Mouse (Mus musculus): Measurements from ENCODE around the gene Dennd2a. TPM values are rescaled to one million over a fixed set of nuclear protein-coding genes. Genes with fewer than 3 reads are reported as not detected.

Gene Dennd2a
- 1.4 TPM for polyA plus RNA-seq (2014; fragmentation: Illumina TruSeq; extraction: RNeasy Lipid Tissue Mini Kit (QIAGEN cat#74804); ENCODE audit: low read depth, low replicate concordance)

DNA sequence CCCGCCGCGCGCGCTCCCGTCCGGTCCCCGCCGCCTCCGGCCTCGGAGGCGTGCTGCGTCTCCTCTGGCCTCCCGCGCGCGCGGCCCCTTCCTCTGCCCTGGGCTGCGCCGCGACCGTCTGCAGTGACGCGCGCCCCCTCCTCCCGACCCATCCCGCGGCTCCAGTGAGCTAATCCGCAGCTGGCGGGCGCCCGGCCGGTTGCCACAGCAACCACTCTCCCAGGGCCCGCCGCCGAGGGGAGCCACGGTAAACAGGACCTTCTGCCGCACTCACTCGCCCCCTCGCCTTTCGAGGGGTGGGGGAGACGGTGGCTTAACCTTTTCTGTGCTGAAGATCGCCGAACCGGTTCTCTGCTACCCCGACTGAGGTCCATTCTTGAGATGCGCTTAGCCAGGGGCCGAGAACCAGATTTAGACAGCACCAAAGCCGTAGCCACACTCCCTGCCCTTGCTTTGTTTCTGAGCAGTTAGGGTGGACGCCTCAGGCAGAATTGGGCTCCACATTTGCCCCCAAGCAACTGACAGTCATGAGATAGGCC is at the start of gene Dennd2a:
Gene Dennd2a (minus strand): TSS at position 145 of the 539 bp plus-strand sequence.

DNA sequence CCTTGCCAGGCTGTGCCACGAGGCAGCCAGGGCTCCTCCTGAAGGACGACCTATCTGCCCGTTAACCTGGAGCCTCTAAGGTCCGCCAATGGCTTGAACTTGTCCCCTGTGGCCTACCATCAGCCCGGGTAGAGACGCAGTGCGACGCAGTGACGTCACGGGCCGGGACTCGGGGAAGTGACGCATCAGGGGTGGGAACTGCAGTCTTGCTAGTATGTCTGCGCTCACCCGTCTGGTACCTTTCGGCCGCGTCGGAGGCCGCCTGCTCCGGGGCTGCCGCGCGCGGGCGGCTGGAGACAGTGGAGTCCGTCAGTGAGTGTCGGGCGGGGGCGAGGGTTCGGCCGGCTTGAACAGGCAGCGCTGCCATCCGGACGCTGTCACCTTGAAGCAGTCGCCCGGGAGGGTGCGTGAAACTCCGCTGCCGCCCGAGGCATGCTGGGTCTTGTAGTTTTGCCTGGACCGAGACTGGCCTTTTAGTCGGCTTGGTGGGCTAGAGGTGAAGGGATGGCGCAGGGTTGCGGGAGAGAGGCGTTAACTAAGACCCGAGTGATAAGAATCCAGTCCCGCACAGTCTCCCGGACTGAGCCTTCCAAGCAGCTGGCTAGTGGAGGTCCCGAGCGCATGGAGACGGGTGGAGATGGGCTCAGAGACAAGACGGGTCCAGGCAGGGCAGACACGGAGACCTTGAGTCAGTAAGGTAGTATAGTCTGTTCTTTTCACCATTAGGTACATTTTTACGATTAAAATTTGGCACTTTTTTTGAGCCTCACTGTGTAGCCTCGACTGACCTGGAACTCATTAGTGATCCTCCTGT is 34.9 kb upstream of the Dennd2a start, which contains the start of gene Ndufb2:
Gene Ndufb2 (plus strand): TSS at position 174 of the 814 bp plus-strand sequence.

GRCm38 (mm10) chr6:39585517-39585916 is 27.9 kb upstream of the Dennd2a start, which contains the start of gene Gm42420:
Gm42420 (plus strand) TSS chr6:39585753.

GRCm38 (mm10) chr6:39573791-39574554 is 16.3 kb upstream of the Dennd2a start, which contains the start of gene Adck2:
Adck2 (plus strand) TSS chr6:39573873.

GRCm38 (mm10) chr6:39419851-39420721 is 137.6 kb downstream of the Dennd2a start, which contains the start of gene Mkrn1:
Mkrn1 (minus strand) TSS chr6:39420462.

Other genes starting within 250 kb of the Dennd2a start
- gene Slc37a3, start 180.2 kb downstream of the Dennd2a start, polyA plus RNA-seq (2014; fragmentation: Illumina TruSeq; extraction: RNeasy Lipid Tissue Mini Kit (QIAGEN cat#74804); ENCODE audit: low read depth, low replicate concordance): 25.4 TPM
- not detected for gene Rab19, start 176.7 kb downstream of the Dennd2a start, polyA plus RNA-seq (2014; fragmentation: Illumina TruSeq; extraction: RNeasy Lipid Tissue Mini Kit (QIAGEN cat#74804); ENCODE audit: low read depth, low replicate concordance)
- gene Mkrn1, start 137.4 kb downstream of the Dennd2a start, polyA plus RNA-seq (2014; fragmentation: Illumina TruSeq; extraction: RNeasy Lipid Tissue Mini Kit (QIAGEN cat#74804); ENCODE audit: low read depth, low replicate concordance): 47.9 TPM
- gene Adck2, start 16.0 kb upstream of the Dennd2a start, polyA plus RNA-seq (2014; fragmentation: Illumina TruSeq; extraction: RNeasy Lipid Tissue Mini Kit (QIAGEN cat#74804); ENCODE audit: low read depth, low replicate concordance): 4.7 TPM
- gene Gm42420, start 27.9 kb upstream of the Dennd2a start, polyA plus RNA-seq (2014; fragmentation: Illumina TruSeq; extraction: RNeasy Lipid Tissue Mini Kit (QIAGEN cat#74804); ENCODE audit: low read depth, low replicate concordance): not detected
- gene Ndufb2, start 34.7 kb upstream of the Dennd2a start, polyA plus RNA-seq (2014; fragmentation: Illumina TruSeq; extraction: RNeasy Lipid Tissue Mini Kit (QIAGEN cat#74804); ENCODE audit: low read depth, low replicate concordance): 82.9 TPM
- gene Braf, start 167.6 kb upstream of the Dennd2a start, polyA plus RNA-seq (2014; fragmentation: Illumina TruSeq; extraction: RNeasy Lipid Tissue Mini Kit (QIAGEN cat#74804); ENCODE audit: low read depth, low replicate concordance): 47.3 TPM